Mouse (Mus musculus): ENCODE measurements at regions not wholly inside any gene's neighbourhood (a gene's known extent, or its start where the extent isn't known, plus 50 kb on each side); places are given as distances from the start of the nearest gene placed in this dataset.

DNA sequence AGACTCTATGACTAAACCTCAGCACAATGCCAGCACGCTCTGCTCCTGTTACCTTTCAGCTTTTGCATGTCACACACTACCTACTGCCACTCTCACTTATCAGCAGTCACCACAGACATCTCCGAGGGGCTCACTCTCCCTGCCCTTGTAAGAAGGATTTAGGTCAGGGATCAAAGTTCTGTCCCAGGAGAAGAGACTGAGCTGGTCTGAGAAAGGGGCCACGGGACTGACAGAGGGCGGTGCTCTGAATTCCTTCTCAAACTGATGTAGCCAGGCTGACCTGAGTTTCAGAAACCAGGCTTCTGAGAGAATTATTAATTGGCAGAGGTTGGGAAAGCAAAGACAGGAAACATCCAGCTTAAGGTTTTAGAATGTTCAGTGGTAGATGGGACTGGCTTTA is 614.0 kb upstream of the Gm10131 start:
- Histone ChIP-seq H3K4me1 (replicated peaks; ENCODE audit: control insufficient read depth, insufficient read depth, low read length) (no peaks in the 10 kb centered on the region), H3K9me3 (ENCODE audit: control insufficient read depth, low read length) (no peaks in the 10 kb centered on the region), H3K27me3 (ENCODE audit: control insufficient read depth, insufficient read depth, low read depth, low read length) (no peaks in the 10 kb centered on the region), H3K4me2 (ENCODE audit: low read depth, low read length) (no peak overlapping the region), H3K4me3 (ENCODE audit: low read length) (no peak overlapping the region), H3K27ac (ENCODE audit: low read length) (no peak overlapping the region), H3K36me3 (ENCODE audit: control insufficient read depth, insufficient read depth, low read length) (no peaks in the 10 kb centered on the region), H3K9ac (ENCODE audit: low read length) (no peak overlapping the region)
- ATAC-seq (ENCODE audit: low read depth), result no peak
- WGBS, result 50% methylated on average over 4 of the region's 4 CpGs

DNA sequence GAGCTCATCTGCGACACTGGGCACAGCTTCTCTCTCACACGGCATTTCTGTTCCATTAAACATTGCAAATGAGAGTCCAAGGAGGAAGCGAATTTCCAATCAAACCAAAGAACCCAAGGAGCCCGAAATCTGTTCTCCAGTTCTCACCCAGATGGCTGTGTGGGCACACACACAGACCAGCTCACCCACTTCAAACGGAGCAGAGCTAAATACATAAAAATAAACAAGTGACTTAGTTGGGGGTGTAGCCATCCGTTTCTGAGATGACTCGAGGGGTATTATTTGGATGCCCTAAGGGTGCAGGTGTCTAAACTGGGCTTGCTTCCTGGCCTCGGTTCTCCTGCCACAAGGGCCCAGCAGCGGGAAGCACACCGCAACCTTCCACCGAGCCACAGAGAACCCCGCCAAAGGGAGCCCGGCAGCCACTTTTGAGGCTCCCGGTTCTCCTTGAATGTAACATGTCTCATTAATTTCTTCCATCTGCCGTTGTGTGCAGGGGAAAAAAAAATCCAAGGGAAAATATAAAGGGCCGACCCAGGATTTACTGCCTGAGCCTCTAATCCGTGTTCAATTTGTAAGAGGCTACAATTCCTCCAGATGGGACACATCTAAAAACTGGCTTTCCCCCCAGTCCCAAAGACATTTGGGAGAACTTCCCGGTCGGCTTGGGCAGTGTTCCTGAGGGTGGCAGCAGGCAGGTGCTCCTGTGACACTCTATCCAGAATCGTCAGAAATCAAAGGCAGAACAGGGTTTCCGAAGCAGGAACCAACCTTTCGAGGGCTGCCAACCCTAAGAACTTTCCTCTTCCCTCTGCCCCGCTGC is 598.6 kb upstream of the Gm10131 start:
- no peak overlapping the region for H3K4me3 ChIP-seq (ENCODE audit: low read length)
- H3K4me2 ChIP-seq (ENCODE audit: low read depth, low read length), result no peak overlapping the region
- ATAC-seq (ENCODE audit: low read depth), result no peak
- H3K9ac ChIP-seq (ENCODE audit: low read length), result no peak overlapping the region
- no peaks in the 10 kb centered on the region for H3K4me1 ChIP-seq (replicated peaks; ENCODE audit: control insufficient read depth, insufficient read depth, low read length)
- 76% methylated on average over 23 of the region's 23 CpGs for WGBS
- no peak overlapping the region for H3K27ac ChIP-seq (ENCODE audit: low read length)
- no peaks in the 10 kb centered on the region for H3K9me3 ChIP-seq (ENCODE audit: control insufficient read depth, low read length)
- H3K27me3 ChIP-seq (ENCODE audit: control insufficient read depth, insufficient read depth, low read depth, low read length), result no peaks in the 10 kb centered on the region
- H3K36me3 ChIP-seq (ENCODE audit: control insufficient read depth, insufficient read depth, low read length), result no peaks in the 10 kb centered on the region

DNA sequence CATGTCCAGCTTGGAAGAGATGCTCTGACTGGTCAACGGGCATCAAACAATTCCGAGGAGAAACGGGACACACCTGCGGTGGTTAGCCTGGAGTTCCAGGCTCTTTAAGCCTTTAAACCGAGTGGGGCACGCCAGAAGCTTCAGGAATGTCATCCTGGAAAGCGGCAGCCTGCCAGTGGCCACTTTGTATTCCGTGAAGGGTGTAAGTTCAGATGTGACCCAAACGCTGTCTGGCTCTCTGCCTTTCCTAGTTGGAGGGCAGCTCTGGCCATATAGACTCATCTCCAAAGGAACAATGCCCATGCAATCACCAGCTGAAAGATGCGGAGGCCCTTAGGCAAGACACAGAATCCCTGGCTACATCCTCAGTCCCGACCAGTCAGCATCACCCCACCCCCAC is 597.8 kb upstream of the Gm10131 start:
- 61% methylated on average over 11 of the region's 11 CpGs for WGBS
- ATAC-seq (ENCODE audit: low read depth), result no peak
- H3K4me2 ChIP-seq (ENCODE audit: low read depth, low read length), result no peak overlapping the region

DNA sequence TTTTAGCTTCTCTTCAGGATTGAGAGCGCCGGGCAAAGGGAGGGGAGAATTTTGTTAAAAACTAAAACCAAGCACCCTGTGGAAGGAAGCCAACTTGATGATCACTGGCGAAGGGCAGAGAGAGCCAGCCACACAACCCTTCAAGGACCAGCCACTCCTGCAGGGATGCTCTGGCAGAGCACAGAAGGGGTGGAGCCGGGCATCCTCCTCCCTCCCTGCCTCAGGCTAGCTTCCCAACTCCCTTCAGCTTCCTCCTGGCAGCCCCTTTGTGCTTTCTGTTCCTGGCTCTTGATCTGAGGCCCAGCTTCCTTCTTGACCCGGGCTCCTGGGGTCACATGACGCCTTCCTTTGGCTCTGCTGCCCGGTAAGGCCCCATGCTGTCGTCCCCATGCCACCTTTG is 591.8 kb upstream of the Gm10131 start:
- 35% methylated on average over 8 of the region's 8 CpGs for WGBS
- Histone ChIP-seq H3K27ac (ENCODE audit: low read length) (no peak overlapping the region), H3K9ac (ENCODE audit: low read length) (no peak overlapping the region), H3K27me3 (ENCODE audit: control insufficient read depth, insufficient read depth, low read depth, low read length) (no peaks in the 10 kb centered on the region), H3K4me1 (replicated peaks; ENCODE audit: control insufficient read depth, insufficient read depth, low read length) (no peaks in the 10 kb centered on the region), H3K9me3 (ENCODE audit: control insufficient read depth, low read length) (no peaks in the 10 kb centered on the region), H3K4me3 (ENCODE audit: low read length) (no peak overlapping the region), H3K36me3 (ENCODE audit: control insufficient read depth, insufficient read depth, low read length) (no peaks in the 10 kb centered on the region), H3K4me2 (ENCODE audit: low read depth, low read length) (no peak overlapping the region)
- no peak for ATAC-seq (ENCODE audit: low read depth)

More for the DNA sequence above, 597.8 kb upstream of the Gm10131 start:
- Histone ChIP-seq H3K9me3 (ENCODE audit: control insufficient read depth, low read length) (no peaks in the 10 kb centered on the region), H3K36me3 (ENCODE audit: control insufficient read depth, insufficient read depth, low read length) (no peaks in the 10 kb centered on the region), H3K27me3 (ENCODE audit: control insufficient read depth, insufficient read depth, low read depth, low read length) (no peaks in the 10 kb centered on the region), H3K27ac (ENCODE audit: low read length) (no peak overlapping the region), H3K4me1 (replicated peaks; ENCODE audit: control insufficient read depth, insufficient read depth, low read length) (no peaks in the 10 kb centered on the region), H3K9ac (ENCODE audit: low read length) (no peak overlapping the region), H3K4me3 (ENCODE audit: low read length) (no peak overlapping the region)

DNA sequence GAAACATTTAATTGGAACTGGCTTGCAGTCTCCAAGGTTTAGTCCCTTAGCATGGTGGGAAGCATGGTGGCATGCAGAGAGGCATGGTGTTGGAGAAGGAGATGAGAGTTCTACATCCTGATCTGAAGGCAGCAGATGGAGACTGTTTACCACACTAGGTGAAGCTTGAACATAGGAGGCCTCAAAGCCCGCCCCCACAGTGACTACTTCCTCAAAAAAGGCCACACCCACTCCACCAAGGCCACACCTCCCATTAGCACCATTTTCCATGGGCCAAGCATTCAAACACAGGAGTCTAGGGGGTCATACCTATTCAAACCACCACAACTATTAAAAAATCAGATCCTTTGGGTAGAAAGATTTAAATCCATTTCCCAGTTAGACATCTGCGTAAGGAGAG is 591.3 kb upstream of the Gm10131 start:
- H3K4me2 ChIP-seq (ENCODE audit: low read depth, low read length), result no peak overlapping the region
- H3K27ac ChIP-seq (ENCODE audit: low read length), result no peak overlapping the region
- H3K4me1 ChIP-seq (replicated peaks; ENCODE audit: control insufficient read depth, insufficient read depth, low read length), result no peaks in the 10 kb centered on the region
- H3K36me3 ChIP-seq (ENCODE audit: control insufficient read depth, insufficient read depth, low read length), result no peaks in the 10 kb centered on the region
- 96% methylated on average over 2 of the region's 2 CpGs for WGBS
- ATAC-seq (ENCODE audit: low read depth), result no peak
- no peaks in the 10 kb centered on the region for H3K9me3 ChIP-seq (ENCODE audit: control insufficient read depth, low read length)
- no peaks in the 10 kb centered on the region for H3K27me3 ChIP-seq (ENCODE audit: control insufficient read depth, insufficient read depth, low read depth, low read length)
- no peak overlapping the region for H3K4me3 ChIP-seq (ENCODE audit: low read length)
- no peak overlapping the region for H3K9ac ChIP-seq (ENCODE audit: low read length)

DNA sequence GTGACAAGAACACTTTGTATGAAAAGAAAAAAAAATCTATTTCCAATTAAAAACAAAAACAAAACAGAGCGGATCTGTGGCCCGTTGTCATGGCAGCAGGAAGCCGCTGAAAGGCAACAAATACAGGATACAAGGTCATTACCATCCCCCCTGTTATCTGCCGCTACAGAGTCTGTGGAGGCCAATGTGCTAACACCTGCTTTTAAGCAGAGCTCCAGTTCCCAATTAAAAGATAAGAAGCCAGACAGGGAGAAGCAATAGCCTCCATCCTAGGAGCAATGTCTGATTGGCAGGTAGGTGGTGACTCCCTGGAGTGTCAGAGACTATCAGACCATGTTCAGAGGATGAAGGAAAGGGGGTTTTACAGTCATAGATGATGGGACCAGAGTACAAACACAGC is 587.5 kb upstream of the Gm10131 start:
- ATAC-seq (ENCODE audit: low read depth), result no peak

DNA sequence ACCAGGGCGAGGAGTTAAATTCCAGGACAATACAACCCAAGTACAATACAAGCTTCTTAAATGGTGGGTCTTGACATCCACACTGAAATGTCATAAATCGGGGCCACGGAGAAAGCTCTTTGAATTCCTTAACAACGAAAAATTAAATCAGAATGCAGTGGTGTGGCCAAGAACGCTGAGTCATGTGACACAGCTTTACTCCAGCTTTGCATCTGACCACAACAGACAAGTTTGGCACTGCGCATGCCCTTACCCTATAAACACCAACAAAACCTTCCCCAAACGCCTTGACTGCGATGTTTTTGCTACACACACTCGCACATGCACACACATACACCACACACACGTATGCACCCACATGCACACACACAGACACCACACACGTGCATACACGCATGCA is 584.8 kb upstream of the Gm10131 start:
- Histone ChIP-seq H3K4me1 (replicated peaks; ENCODE audit: control insufficient read depth, insufficient read depth, low read length) (no peaks in the 10 kb centered on the region), H3K9ac (ENCODE audit: low read length) (no peak overlapping the region), H3K27ac (ENCODE audit: low read length) (no peak overlapping the region), H3K36me3 (ENCODE audit: control insufficient read depth, insufficient read depth, low read length) (no peaks in the 10 kb centered on the region), H3K4me3 (ENCODE audit: low read length) (no peak overlapping the region), H3K9me3 (ENCODE audit: control insufficient read depth, low read length) (no peaks in the 10 kb centered on the region), H3K27me3 (ENCODE audit: control insufficient read depth, insufficient read depth, low read depth, low read length) (no peaks in the 10 kb centered on the region), H3K4me2 (ENCODE audit: low read depth, low read length) (no peak overlapping the region)
- ATAC-seq (ENCODE audit: low read depth), result no peak
- WGBS, result 81% methylated on average over 12 of the region's 12 CpGs

More for the DNA sequence above, 587.5 kb upstream of the Gm10131 start:
- H3K4me3 ChIP-seq (ENCODE audit: low read length), result no peak overlapping the region
- no peaks in the 10 kb centered on the region for H3K36me3 ChIP-seq (ENCODE audit: control insufficient read depth, insufficient read depth, low read length)
- H3K27me3 ChIP-seq (ENCODE audit: control insufficient read depth, insufficient read depth, low read depth, low read length), result no peaks in the 10 kb centered on the region
- H3K4me2 ChIP-seq (ENCODE audit: low read depth, low read length), result no peak overlapping the region
- no peak overlapping the region for H3K27ac ChIP-seq (ENCODE audit: low read length)
- no peaks in the 10 kb centered on the region for H3K4me1 ChIP-seq (replicated peaks; ENCODE audit: control insufficient read depth, insufficient read depth, low read length)
- no peaks in the 10 kb centered on the region for H3K9me3 ChIP-seq (ENCODE audit: control insufficient read depth, low read length)
- 50% methylated on average over 4 of the region's 4 CpGs for WGBS
- H3K9ac ChIP-seq (ENCODE audit: low read length), result no peak overlapping the region

DNA sequence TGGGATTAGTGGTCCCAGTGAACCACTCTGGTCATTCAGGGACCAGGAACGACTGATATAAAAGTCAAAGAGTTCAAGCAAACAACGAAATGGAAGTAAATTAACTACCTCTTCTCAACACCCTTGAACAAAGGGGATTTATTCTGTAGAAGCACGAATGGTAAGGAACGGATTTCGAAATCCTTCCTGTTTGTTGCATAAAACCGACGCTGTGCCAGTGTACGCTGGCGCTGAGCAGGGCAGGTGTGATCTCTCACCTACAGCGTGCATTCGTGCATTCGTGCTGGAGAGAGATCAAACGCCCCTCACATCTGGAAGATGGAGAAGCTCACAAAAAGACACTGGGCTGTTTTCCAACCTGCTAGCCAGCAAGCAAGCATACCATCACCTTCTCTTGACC is 581.1 kb upstream of the Gm10131 start:
- H3K36me3 ChIP-seq (ENCODE audit: control insufficient read depth, insufficient read depth, low read length), result no peaks in the 10 kb centered on the region
- no peaks in the 10 kb centered on the region for H3K9me3 ChIP-seq (ENCODE audit: control insufficient read depth, low read length)
- ATAC-seq (ENCODE audit: low read depth), result no peak
- H3K27ac ChIP-seq (ENCODE audit: low read length), result no peak overlapping the region
- 39% methylated on average over 13 of the region's 13 CpGs for WGBS
- no peaks in the 10 kb centered on the region for H3K27me3 ChIP-seq (ENCODE audit: control insufficient read depth, insufficient read depth, low read depth, low read length)
- H3K4me1 ChIP-seq (replicated peaks; ENCODE audit: control insufficient read depth, insufficient read depth, low read length), result no peaks in the 10 kb centered on the region
- no peak overlapping the region for H3K4me2 ChIP-seq (ENCODE audit: low read depth, low read length)
- H3K9ac ChIP-seq (ENCODE audit: low read length), result no peak overlapping the region
- H3K4me3 ChIP-seq (ENCODE audit: low read length), result no peak overlapping the region

DNA sequence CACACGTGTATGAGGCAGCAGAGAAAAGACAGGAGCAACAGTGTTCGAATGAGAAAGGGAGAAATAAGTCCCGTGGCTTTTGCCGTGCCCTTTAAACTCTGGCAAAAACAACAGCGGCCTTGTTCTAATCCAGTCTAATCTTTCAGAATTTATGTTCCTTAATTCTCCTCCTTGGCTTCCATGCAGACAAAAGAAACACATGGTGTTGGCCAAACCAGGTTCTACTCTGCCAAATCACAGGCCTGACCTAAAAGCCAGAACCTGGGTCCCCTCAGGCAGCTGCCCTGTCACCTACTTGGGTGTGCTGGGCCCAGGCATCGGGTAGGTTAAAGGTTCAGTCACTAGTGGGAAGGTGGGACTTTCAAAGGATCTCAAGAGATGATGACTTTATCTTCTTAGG is 580.2 kb upstream of the Gm10131 start:
- no peaks in the 10 kb centered on the region for H3K36me3 ChIP-seq (ENCODE audit: control insufficient read depth, insufficient read depth, low read length)
- 84% methylated on average over 6 of the region's 6 CpGs for WGBS
- ATAC-seq (ENCODE audit: low read depth), result no peak

More for the DNA sequence above, 580.2 kb upstream of the Gm10131 start:
- Histone ChIP-seq H3K4me1 (replicated peaks; ENCODE audit: control insufficient read depth, insufficient read depth, low read length) (no peaks in the 10 kb centered on the region), H3K9ac (ENCODE audit: low read length) (no peak overlapping the region), H3K27ac (ENCODE audit: low read length) (no peak overlapping the region), H3K4me3 (ENCODE audit: low read length) (no peak overlapping the region), H3K9me3 (ENCODE audit: control insufficient read depth, low read length) (no peaks in the 10 kb centered on the region), H3K4me2 (ENCODE audit: low read depth, low read length) (no peak overlapping the region), H3K27me3 (ENCODE audit: control insufficient read depth, insufficient read depth, low read depth, low read length) (no peaks in the 10 kb centered on the region)
